Mouse (Mus musculus) heart, postnatal 25 days (tissue): ENCODE measurements at regions not wholly inside any gene's neighbourhood (a gene's known extent, or its start where the extent isn't known, plus 50 kb on each side); places are given as distances from the start of the nearest gene placed in this dataset.

Source experiments
- DNase-seq: peaks from one replicate; pipeline ENCODE4 v3.0.0; 2022; ENCODE audit warnings: low spot score
- intact Hi-C: fragments of 180-260 bp; cut with DNase I; formaldehyde crosslinking; loops from one replicate; pipeline ENCODE4 v1.15.1; 2025

DNA sequence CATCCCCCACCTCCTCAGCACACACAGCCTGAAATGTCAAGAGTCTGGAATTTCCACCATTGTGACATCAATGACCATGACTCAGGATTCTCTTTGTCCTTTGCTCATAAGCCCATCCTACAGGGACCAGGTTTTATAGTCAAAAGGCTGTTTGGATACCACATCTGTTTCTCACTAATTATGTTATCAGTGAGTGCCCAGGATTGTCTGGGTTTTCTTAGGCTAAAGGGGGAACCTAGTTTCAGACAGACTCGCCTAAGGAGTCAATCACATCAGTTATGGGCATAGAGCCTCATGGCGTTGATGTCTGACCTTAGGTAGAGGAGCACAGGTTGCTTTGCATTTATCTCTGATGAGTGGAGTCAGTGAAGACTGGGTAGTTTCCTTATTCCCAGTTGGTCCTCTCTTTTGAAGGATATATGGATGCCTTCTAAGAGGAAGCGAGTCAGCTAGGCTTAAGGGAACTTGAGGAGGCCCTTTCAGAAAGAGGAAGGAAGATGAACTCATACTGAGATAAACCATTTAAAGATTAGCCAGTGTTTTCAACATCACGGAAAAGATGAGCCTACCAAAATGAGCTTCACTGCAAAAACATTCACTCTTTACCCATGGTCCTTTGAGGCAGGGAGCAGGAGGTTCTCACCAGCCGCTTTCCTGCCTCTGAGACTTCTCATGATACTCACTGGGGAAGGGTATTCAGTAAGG, 143.8 kb upstream of the Tmem164 start:
- DNase-seq: no peak
- intact Hi-C loops: loop anchor here (5.0 kb wide), 1 partner anchor 165 kb away; no protein-coding TSS in a partner anchor

DNA sequence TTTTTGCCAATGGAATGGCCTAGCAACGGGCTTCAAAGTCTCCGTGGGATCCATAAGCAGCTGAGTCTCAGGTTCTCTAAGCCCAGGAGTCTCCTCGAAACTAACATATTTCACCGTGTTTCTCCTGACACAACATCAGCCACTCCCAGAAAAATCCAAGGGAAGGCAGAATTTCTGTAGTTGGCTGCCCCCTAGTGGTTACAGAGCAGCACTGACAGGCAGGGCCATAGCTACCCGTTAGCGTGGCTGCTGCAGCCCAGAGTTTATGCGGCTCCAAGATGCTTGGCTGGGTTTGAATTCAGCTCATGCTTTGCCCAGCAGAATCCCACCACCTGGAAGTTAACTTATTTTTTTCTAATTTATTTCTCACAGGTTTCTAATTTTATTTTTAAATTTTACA, 140.9 kb upstream of the Tmem164 start:
- intact Hi-C loops: no loop called here
- DNase-seq: peak; percentile 7

DNA sequence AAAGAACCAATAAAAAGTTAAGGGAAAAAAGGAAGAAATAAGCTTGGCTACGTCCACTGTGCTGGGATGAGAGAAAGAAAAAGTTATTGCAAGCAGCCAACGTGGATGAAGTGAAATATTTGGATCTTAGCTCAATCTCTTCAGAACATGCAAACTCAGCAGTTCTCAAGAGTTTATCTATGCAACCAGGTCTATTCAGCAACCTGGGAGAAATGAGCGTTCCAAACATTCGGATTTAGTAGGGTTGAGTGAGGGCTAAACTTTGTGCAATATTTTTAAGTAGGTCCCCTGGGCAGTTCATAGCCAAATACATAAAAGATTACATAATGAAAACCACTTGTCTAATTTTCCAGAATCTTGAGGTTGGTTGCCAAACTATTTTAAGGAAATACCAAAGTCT, 129.0 kb upstream of the Tmem164 start:
- intact Hi-C loops: loop anchor here (5.0 to 10.0 kb wide), 2 partner anchors 130 to 193 kb away; partner anchors contain the start of gene Tmem164
- DNase-seq: no peak

DNA sequence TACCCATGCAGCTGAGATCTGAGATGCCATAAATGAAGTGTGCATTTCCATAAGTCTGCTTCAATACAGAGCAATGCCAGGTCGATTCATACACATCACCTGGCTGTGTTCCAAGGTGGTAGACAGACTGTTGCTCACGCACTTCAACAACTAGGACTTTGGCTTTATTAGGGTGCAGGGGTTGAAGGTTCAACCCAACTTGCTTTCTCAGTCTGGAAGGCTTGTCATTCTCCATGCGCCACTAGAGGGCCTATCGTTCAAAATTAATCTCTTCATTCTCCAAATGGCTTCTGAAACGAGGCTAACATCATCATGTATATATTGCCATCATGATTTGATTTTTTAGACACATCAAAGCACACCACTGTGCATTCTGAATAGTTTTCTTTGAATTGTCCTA, 127.0 kb upstream of the Tmem164 start:
- DNase-seq: no peak
- intact Hi-C loops: loop anchor here (1.0 to 10.0 kb wide), 4 partner anchors 128 to 505 kb away; partner anchors contain the start of gene Tmem164

DNA sequence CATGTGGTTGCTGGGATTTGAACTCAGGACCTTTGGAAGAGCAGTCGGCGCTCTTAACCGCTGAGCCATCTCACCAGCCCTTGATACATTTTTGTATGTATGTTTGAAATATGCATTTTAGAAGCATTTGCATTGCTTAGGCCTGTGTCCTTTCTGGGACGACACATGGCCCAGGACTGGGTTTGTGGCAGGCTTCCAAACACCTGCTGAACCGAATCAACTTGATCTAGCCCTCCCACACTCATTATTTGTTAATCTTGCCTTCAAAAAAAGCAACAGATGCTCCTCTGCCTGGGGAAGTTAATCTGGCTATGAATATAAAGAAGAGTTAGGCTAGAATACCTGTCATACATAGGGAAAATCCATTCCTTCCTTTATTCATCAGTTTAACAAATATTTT, 123.7 kb upstream of the Tmem164 start:
- intact Hi-C loops: loop anchor here (10.0 kb wide), 1 partner anchor 187 kb away; no protein-coding TSS in a partner anchor
- DNase-seq: no peak

DNA sequence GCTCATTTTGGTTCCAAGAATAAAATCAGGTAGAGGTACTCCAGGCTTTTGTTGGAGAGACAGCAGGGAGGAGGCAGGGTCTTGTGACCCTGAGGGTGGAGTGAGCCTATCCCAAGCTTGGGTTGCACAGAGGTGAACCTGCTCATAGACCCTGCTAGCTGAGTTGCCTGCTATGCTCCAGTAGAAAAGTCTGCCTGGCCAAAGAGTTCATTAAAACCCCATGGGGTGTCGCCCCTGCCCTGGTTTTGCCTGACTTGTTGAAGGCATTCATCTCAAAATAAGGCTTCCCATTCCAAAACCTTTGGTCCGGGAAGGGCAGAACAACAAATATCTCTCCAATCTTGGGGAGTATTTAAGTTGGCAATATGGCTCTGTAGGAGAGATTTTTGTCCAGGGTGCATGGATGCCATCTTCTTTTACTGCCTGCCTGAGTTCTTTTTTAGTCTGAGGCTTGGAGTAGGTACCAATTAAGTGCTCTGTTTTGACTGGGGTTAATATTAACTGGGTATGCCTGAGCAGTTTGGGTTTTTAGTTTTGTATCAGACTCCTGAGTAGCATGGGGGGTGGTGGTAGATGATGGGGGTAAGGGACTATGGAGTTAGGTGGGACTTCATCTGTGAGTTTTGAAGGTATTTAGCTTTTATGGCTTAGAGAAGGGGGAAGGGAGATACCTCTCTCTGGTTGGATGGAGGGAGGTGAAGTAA, 120.8 kb upstream of the Tmem164 start:
- intact Hi-C loops: no loop called here
- DNase-seq: no peak

DNA sequence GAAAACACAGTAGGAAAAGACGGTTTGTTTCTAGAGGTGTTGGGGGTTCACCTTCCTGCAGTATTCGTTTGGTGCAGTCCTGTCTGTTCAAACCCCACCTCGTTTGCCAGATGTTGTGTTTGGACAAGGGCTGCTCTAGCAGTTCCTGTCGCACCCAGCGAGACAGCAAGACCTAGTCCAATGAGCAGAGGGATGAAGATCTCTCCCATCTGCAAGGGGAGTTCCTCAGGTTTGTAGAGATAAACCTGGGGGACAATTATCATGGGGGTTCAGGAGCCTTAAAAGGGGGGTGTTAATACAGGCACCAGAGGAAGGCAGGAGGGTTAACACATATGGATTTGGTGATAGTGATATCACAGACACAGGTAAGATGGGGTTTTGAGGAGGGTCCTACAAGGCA, 119.4 kb upstream of the Tmem164 start:
- DNase-seq: no peak
- intact Hi-C loops: no loop called here

DNA sequence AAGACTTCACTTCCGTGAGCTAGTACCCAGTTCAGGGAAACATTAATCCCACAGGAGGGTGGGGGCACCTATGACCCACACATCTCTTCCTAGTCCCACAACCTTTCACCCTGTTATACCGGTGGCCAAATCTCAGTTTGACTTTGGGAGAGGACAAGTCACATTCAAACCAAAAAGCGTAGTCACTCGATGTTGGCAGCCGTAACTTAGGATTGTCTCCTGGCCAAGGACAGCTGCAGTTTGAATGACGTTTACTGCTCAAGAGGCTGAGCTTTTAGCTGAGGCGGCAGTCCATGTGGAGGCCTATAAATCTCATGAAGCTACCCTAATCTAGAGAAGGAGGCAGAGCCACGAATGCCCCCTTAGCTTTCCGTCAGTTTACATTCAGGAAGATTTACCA, 117.0 kb upstream of the Tmem164 start:
- intact Hi-C loops: no loop called here
- no peak for DNase-seq

DNA sequence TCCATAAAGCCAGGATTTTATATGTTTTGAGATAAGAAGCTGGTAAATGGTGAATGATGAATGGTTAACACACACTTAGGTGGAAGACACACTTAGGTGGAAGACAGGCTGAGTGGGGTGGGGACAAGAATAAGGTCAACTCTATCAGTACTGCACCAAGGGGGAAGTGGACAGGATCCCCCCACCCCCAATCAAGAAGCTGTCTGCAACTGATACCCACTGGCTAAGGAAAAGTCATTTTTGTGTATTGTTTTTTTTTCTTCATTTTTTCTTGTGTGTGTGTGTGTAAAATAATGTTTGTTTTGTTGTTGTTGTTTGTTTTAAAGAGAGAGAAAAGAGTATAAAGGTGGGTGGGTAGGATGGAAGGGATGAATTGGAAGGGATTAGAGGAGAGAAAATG, 109.4 kb upstream of the Tmem164 start:
- DNase-seq: no peak
- intact Hi-C loops: no loop called here

DNA sequence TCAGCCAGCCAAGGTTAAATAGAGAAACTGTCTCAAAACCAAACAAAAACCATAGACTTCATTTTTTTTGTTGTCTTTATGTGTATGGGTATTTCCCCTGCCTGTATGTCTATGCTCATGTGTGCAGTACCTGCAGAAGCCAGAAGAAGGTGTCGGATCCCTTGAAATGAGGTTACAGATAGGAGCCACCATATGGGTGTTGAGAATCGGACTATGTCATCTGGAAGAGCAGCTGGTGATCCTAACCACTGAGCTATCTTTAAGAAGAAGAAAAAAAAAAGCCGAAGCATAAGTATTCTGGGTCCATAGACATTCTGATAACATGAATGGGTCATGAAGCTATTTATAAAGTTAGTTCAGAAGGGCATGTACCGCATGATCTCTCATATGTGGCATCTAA, 107.2 kb upstream of the Tmem164 start:
- intact Hi-C loops: no loop called here
- no peak for DNase-seq

DNA sequence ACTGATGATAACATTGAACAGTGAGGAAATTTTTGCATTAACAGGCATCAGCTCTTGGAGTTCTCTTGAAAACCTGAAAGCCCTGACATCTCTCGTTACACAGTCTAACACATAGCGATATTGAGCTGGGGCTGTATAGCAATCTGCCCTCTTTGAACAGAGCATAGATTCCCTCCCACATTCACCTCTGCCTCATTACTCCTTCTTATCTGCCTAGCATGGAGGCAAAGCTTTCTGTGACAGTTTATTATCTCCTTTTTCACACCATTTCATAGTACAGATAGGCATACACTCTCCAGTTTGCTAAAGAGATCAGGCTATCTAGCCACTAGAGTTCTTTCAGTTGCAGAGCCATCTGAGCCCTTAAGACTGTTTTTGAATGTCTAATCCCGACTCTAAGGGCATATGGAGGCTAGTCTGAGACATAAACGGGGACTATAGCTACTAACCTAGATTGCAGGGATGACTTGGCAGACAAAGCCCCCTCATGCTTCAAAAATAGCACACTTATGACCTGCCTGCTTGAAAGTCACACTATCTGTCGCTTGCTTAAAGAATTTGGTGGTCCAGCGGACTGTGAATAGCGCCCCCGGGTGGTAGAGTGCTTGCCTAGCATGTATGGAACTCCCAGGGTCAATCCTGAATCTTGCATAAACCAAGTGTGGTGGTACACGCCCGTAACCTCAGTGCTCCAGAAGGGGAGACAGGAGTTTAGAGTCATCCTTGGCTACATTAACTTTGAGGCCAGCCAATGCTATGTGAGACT, 106.1 kb upstream of the Tmem164 start:
- no peak for DNase-seq

DNA sequence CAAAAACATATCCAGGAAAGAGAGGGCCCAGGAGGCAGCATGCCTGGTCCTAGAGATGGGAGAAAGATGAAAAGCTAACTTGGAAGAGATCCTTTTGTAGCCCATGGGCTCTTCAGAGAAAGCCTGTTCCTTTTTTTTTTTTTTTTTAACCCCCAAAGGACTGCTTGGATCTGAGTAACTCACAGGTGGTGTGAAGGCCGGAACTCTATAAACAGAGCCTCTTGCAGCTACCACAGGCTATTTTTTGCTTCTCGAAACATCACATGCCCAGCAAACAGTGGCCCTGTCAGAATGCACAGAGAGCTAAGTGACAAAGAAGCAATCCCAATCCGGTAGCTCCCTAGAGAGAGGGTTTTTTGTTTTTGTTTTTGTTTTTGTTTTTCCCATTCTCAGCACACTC, 105.1 kb upstream of the Tmem164 start:
- no peak for DNase-seq
- intact Hi-C loops: no loop called here

More for the DNA sequence above, 106.1 kb upstream of the Tmem164 start:
- intact Hi-C loops: no loop called here

DNA sequence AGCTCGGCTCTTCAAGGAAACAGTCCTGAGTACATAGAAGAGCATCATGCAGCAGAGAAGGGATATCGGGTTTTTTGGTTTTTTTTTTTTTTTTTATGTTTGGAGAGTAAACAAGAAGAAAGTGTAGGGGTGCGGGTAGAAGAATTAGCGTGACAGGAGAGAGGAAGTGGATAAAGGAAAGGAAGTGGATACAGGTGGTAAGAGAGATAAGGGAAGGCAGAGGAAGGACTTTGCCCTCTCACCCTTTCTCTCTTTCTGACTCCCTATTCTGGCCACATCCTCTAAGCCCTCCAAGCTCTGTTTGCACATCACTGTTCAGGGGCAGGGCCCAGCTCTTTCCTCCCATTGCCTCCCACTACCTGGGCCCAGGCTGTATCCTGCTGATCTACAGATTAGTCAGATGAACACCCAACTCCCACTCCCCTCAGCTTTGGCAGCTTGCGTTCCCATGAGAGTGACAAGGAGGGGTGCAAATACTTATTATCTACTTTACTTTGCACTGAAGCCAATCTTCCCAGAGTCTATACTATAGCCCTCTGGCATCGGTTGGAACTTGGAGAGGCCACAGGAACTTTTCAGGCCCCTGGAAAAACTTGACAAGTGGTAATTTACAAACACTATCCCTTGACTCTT, 103.6 kb upstream of the Tmem164 start:
- DNase-seq: no peak
- intact Hi-C loops: no loop called here

DNA sequence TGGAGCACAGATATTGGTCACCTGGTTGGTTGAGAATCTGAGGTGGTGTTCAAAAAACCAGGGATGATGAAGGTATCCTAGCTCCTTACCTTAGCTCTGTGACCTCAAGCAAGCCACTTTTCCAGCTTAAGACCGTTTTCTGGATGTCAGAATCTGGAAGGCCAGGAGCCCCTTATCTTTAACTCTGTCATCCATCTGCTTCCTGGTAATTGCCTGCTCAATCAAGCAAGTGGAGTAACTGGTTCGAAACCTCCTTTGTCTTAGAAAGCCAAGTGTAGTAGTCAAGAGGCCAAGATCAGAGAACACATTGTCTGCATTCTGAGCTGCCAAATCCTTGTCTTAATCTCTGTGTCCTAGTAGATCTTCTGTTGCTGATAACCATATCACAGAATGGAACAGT, 95.9 kb upstream of the Tmem164 start:
- intact Hi-C loops: no loop called here
- DNase-seq: no peak

DNA sequence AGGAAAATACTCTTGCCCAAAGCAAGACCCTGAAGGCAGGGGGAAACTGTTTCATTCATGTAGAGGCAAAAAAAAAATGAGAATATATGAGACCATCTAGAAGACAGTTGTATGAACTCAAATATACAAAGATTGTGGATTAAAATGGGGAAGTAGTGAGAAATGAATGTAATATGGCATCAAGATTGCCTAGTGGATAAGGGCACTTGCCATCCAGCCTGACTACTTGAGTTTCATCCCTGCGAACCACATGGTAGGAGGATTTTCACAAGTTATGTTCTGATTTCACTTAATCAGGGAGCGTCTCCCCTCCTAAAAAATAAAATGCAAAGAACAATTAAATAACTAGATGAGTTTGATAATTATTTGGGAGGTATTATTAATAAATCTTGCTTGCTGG, 81.8 kb upstream of the Tmem164 start:
- DNase-seq: no peak
- intact Hi-C loops: no loop called here

DNA sequence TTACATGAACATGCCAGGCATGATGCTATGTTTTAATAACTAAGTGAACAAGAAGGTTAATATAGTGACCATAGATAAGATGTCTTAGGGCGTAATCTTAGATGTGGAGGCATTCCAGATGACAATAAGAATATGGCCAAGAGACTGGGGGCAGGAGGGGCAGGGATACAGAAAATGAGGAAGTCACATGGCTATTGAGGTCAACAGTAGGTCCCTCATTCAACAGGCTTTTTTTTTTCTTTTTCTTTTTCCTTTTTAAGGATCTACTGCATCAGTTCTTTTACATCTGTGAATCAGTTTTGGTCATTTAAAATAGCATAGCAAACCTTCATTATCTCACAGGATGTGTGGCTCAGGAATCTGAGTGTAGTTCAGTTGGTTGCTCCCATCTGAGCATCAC, 80.4 kb upstream of the Tmem164 start:
- no peak for DNase-seq
- intact Hi-C loops: no loop called here

DNA sequence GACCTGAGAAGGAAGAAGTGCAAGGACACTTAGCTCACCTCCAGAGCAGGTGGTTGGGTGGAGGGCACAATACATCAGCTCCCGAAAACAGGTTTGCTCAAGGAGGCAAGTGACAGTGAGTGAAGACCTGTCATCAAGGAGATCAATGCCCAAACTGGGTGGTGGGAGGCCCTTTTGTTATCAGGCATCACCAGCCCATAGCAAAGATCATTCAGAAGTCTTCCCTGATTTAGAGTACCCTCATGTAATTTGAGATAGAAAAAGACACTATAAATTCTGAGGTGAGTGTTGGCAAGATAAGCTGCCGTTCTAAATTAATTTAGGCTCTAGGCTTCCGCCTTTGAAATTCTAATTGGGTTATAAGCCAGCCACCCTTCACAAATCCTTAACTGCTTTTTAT, 76.1 kb upstream of the Tmem164 start:
- intact Hi-C loops: no loop called here
- DNase-seq: no peak

DNA sequence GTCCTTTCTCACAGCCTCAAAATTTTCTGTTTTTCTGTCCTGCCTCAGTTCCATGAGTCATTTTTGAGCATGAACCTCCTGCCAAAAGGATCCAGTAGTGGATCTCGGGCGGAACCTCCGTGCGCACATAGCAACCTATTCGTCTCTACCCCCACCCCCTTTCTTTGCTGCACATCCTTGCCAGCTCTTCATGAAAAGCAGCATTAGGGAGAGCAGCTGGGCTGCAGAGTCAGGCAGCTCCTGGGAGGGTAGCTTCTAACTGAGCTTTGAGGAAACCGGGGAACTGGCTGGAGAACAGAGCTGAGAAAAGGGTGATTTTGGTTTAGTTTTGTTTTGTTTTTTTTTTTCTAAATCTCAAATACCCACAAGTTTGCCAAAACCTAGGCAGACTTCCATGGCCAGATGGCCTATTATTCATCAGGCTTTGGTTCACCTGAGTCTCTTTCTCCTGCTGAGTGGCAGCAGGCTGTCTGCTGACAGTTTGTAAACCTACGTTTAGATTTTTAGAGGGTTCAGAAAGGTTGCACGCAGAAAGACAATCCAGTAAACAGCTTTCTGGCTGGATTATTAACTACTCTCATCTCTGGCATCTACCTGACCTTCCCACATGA, 74.5 kb upstream of the Tmem164 start:
- DNase-seq: no peak
- intact Hi-C loops: no loop called here

DNA sequence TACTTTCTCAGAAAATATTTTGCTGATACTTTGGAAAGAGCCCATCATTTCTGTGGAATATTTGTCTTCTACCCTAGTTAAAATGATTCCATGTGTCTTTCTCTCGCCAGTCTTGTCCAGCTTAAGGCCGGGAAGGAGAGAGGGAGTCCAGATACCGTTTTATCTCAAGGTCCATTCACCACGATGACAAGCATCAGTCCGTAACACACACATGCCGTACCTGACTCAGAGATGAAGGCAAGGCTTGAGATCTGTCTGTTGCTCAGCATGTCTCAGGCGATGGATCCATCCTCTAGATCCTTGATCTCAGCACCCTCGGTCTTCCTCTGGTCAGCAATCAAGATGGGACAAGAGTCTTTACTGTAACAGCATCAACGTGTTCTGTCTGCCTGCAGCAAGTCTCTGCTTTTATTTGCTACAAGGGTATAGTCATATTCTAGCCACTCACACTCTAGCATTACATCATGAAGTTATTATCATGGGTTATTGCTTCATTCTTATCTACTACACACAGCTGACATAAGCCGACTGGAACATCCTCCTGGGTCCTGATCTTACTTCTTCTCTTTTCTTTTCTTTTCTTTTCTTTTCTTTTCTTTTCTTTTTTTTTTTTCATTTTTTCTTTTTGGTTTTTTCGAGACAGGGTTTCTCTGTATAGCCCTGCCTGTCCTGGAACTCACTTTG, 64.9 kb upstream of the Tmem164 start:
- DNase-seq: no peak
- intact Hi-C loops: loop anchor here (5.0 kb wide), 1 partner anchor 61 kb away; no protein-coding TSS in a partner anchor
